Mouse (Mus musculus) midbrain, embryonic 16.5 days (tissue): Measurements from ENCODE around the gene Siae. TPM values are rescaled to one million over a fixed set of nuclear protein-coding genes. Genes with fewer than 3 reads are reported as not detected.

ENCODE experiments used
- ATAC-seq: fragments of 200-750 bp; cut with Nextera tagmentation; 2 replicates; pipeline ENCODE4 v1.8.0; 2017; ENCODE audit warnings: moderate TSS enrichment
- H3K27ac ChIP-seq: fragments of 300-500 bp; sonication (generic); 2 replicates; pipeline ENCODE4 v1.5.1; 2014; ENCODE audit warnings: mild to moderate bottlenecking, low read length, mixed read lengths
- H3K27me3 ChIP-seq: fragments of 300-500 bp; sonication (generic); 2 replicates; pipeline ENCODE4 v1.6.1; 2014; ENCODE audit warnings: low read depth, low read length, mixed read lengths; ENCODE audit not compliant: control insufficient read depth, insufficient read depth
- H3K36me3 ChIP-seq: fragments of 300-500 bp; sonication (generic); 2 replicates; pipeline ENCODE4 v1.6.1; 2014; ENCODE audit warnings: mild to moderate bottlenecking, low read length, moderate library complexity, mixed read lengths; ENCODE audit not compliant: control insufficient read depth, insufficient read depth
- H3K4me1 ChIP-seq: fragments of 300-500 bp; sonication (generic); 2 replicates; pipeline ENCODE4 v1.6.1; 2014; ENCODE audit warnings: mild to moderate bottlenecking, low read length, mixed read lengths; ENCODE audit not compliant: control insufficient read depth, insufficient read depth
- H3K4me2 ChIP-seq: fragments of 300-500 bp; sonication (generic); 2 replicates; pipeline ENCODE4 v1.6.1; 2014; ENCODE audit warnings: mild to moderate bottlenecking, low read length, mixed read lengths
- H3K4me3 ChIP-seq: fragments of 300-500 bp; sonication (generic); 2 replicates; pipeline ENCODE4 v1.5.1; 2014; ENCODE audit warnings: low read depth, mild to moderate bottlenecking, low read length, moderate library complexity, mixed read lengths
- H3K9ac ChIP-seq: fragments of 300-500 bp; sonication (generic); 2 replicates; pipeline ENCODE4 v1.6.1; 2014; ENCODE audit warnings: low read depth, low read length, mixed read lengths
- H3K9me3 ChIP-seq: fragments of 300-500 bp; sonication (generic); replicated peaks from 2 replicates; pipeline ENCODE4 v1.6.1; 2014; ENCODE audit warnings: mild to moderate bottlenecking, low read length, mixed read lengths; ENCODE audit not compliant: control insufficient read depth, poor library complexity, severe bottlenecking
- WGBS: fragments of 180-500 bp; shearing (Covaris S2); extraction: QIAGEN DNeasy Blood & Tissue Kit; methylation state at CpG from one replicate; pipeline ENCODE4 v1.1.7; 2014; 5-methylcytosine and 5-hydroxymethylcytosine counted together
- polyA plus RNA-seq: library from polyadenylated mRNA; unstranded; fragments of >200 nt; fragmentation: Nextera tagmentation; extraction: Ambion mirVana; gene quantifications from 2 replicates; pipeline ENCODE4 v1.2.1, GENCODE M21; 2015

Gene Siae
- polyA plus RNA-seq, 1 experiment from 2014 or later, result 13.8 TPM

DNA sequence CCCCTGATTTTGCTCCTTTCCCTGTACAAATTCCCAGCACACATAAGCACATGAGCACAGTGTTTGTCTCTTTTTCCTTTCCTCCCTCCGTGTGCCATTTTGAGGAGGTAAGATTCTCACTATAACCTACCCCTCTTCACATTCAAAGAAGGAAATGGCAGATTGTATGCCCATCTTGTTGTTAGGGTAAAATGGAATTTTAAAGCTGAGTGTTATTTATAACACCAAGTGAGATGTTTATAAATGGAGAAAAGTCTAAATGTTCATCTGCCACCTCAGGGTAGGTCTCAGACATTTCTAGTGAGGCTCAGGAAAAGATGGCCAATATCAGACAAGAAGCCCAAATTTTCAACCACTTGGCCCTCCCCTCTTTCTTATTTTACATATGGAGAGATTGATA is 69.0 kb downstream of the Siae start:
- ATAC-seq, result no peak
- WGBS, result 89% methylated on average over 1 of the region's 1 CpGs
- no peak overlapping the region for H3K4me3 ChIP-seq
- peak overlapping the region; percentile 93; the same call in 1 of the 2 replicates for H3K27ac ChIP-seq
- H3K4me2 ChIP-seq, result no peak overlapping the region
- no peaks in the 10 kb centered on the region for H3K9me3 ChIP-seq
- peaks cover 21% of the 10 kb centered on the region for H3K4me1 ChIP-seq
- H3K36me3 ChIP-seq, result no peaks in the 10 kb centered on the region
- H3K27me3 ChIP-seq, result no peaks in the 10 kb centered on the region
- H3K9ac ChIP-seq, result no peak overlapping the region

DNA sequence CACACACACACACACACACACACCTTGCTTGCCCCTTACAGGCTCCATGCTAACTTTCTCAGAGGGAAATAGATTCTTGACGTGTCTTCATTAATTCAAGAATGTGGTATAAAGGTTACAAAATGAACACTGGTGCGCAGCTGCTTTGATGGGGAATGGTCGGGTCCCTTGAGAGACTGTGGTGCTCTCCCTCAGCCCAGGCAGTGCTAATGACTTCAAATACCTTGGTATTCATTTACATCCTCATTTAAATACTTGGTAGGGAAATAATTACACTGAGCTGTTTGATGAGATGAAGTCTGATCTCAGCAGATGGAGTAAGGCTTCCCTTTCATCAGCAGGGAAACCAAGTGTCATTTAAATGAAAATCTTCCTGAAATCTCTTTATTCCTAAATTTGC is 69.6 kb downstream of the Siae start:
- peak overlapping the region; percentile 93 for H3K27ac ChIP-seq
- peaks cover 21% of the 10 kb centered on the region for H3K4me1 ChIP-seq
- 17% methylated on average over 3 of the region's 3 CpGs for WGBS
- H3K36me3 ChIP-seq, result no peaks in the 10 kb centered on the region
- no peaks in the 10 kb centered on the region for H3K9me3 ChIP-seq
- ATAC-seq, result peak; percentile 83
- no peak overlapping the region for H3K4me3 ChIP-seq
- peak overlapping the region; percentile 1; the same call in 1 of the 2 replicates for H3K9ac ChIP-seq
- no peaks in the 10 kb centered on the region for H3K27me3 ChIP-seq
- peak overlapping the region; percentile 46 for H3K4me2 ChIP-seq

DNA sequence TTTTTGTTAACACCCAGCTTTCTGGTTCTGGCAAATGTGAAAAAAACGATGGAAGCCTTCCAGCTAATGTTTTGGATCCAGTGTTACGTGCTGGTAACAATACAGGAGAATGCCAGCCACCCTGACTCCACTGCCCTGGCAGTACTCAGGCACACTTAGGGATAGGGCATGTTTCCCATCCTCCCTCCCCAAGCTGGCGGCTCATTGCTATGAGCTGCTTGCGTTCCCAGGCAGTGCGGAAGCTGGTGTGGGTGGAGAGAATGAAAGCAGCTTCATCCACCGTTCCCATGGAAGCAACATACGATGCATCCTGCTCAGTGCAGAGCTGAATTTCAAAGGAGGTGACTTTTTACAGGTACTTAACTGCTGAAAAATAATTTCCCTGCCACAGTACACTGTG is 70.1 kb downstream of the Siae start:
- peak overlapping the region; percentile 35 for H3K9ac ChIP-seq
- no peaks in the 10 kb centered on the region for H3K27me3 ChIP-seq
- peak overlapping the region; percentile 93 for H3K27ac ChIP-seq
- peaks cover 21% of the 10 kb centered on the region for H3K4me1 ChIP-seq
- WGBS, result 6% methylated on average over 7 of the region's 7 CpGs
- ATAC-seq, result peak; percentile 91
- no peak overlapping the region for H3K4me3 ChIP-seq
- H3K9me3 ChIP-seq, result no peaks in the 10 kb centered on the region
- no peaks in the 10 kb centered on the region for H3K36me3 ChIP-seq
- peak overlapping the region; percentile 46 for H3K4me2 ChIP-seq

DNA sequence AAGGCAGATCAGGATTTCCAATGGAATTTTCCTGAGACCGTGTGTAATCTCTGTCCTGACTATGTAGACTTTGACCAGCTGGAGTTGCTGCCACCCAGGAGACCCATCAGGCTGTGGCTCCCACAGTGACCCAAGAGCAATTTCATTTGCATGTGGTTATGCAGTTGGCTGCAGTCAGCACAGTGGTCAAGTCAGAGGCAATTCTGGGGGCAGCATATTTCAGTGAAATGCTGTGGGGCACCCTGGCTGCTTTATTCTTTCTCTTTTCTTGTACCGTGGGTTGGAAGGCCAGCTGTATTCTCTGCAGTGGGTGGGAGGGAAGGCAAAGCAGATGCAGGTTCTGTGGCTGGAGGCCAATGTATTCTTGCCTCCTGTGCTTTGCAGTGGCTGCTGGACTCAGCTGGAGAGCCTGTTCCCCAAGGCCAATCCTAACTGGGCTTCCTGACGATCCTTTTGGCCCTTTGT is 70.6 kb downstream of the Siae start:
- peak overlapping the region; percentile 93 for H3K27ac ChIP-seq
- no peak overlapping the region; the same call in 1 of the 2 replicates for H3K4me3 ChIP-seq
- ATAC-seq, result peak; percentile 62
- WGBS, result 7% methylated on average over 3 of the region's 3 CpGs
- H3K9ac ChIP-seq, result peak overlapping the region; percentile 35; the same call in 1 of the 2 replicates
- H3K36me3 ChIP-seq, result no peaks in the 10 kb centered on the region
- peak overlapping the region; percentile 46 for H3K4me2 ChIP-seq
- peaks cover 21% of the 10 kb centered on the region for H3K4me1 ChIP-seq
- no peaks in the 10 kb centered on the region for H3K27me3 ChIP-seq
- no peaks in the 10 kb centered on the region for H3K9me3 ChIP-seq

DNA sequence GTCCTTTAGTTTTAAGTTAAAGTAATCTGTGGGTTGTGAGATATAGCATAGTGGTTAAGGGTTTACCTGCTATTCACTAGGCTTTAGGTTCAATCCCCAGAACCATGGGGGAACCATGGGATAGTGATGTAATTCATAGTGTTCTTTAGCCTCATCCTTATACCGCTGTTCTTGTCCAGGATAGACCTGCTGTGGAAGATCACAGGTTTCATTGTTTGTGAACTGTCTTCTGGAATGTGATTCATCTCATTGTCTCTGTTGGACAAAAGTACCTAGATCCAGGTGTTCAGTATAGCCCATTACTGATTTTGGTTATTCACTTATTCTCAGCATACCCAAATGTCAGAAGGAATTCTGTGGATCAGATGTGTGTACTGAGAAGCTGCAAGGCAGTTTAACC is 71.8 kb downstream of the Siae start:
- peaks cover 21% of the 10 kb centered on the region for H3K4me1 ChIP-seq
- H3K27ac ChIP-seq, result no peak overlapping the region
- H3K4me2 ChIP-seq, result no peak overlapping the region
- H3K9ac ChIP-seq, result no peak overlapping the region
- no peaks in the 10 kb centered on the region for H3K9me3 ChIP-seq
- H3K27me3 ChIP-seq, result no peaks in the 10 kb centered on the region
- H3K36me3 ChIP-seq, result no peaks in the 10 kb centered on the region
- H3K4me3 ChIP-seq, result no peak overlapping the region
- WGBS, result 89% methylated on average over 1 of the region's 1 CpGs
- no peak for ATAC-seq

DNA sequence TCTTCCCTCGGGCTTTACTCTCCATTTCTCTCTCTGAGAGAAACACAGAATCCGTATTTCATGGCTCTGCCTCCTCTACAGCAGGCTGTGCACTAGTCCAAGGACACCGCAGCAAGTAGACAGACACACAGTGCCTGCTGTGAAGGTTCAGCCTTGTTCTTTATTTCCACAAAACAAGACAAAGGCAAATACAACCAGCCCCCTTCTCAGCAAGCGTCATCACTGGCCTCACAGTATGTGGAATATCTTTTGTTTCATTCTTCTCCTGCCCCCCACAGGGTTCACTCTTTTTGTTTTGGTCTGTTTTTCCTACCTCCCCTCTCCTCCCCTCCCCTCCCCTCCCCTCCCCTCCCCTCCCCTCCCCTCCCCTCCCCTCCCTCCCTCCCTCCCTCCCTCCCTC is 73.1 kb downstream of the Siae start:
- H3K4me3 ChIP-seq, result no peak overlapping the region
- 39% methylated on average over 4 of the region's 4 CpGs for WGBS
- H3K36me3 ChIP-seq, result no peaks in the 10 kb centered on the region
- ATAC-seq, result no peak
- no peaks in the 10 kb centered on the region for H3K27me3 ChIP-seq
- peaks cover 21% of the 10 kb centered on the region for H3K4me1 ChIP-seq
- H3K4me2 ChIP-seq, result no peak overlapping the region
- no peaks in the 10 kb centered on the region for H3K9me3 ChIP-seq
- H3K27ac ChIP-seq, result no peak overlapping the region
- H3K9ac ChIP-seq, result no peak overlapping the region

DNA sequence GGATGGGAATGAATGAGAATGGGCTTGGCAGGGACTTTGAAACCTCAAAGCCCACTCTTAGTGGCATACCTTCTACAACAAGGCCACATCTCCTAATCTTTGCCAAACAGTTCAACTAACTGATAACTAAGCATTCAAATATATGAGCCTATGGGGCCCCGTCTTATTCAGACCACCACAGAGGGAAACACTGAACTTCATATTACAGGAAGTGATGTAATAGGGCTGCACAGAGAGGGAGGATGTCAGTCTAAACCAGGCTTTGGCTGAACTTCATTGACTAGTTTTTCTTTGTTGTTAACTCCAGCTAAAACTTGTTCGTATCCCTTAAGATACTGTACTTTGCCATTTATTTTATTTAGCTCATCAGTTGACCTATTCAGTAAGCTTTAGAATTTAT is 74.4 kb downstream of the Siae start:
- Histone ChIP-seq H3K9ac (no peak overlapping the region), H3K27me3 (no peaks in the 10 kb centered on the region), H3K36me3 (no peaks in the 10 kb centered on the region), H3K4me2 (no peak overlapping the region), H3K4me3 (no peak overlapping the region), H3K9me3 (no peaks in the 10 kb centered on the region), H3K4me1 (peaks cover 18% of the 10 kb centered on the region), H3K27ac (no peak overlapping the region)
- ATAC-seq, result no peak
- 96% methylated on average over 2 of the region's 2 CpGs for WGBS

DNA sequence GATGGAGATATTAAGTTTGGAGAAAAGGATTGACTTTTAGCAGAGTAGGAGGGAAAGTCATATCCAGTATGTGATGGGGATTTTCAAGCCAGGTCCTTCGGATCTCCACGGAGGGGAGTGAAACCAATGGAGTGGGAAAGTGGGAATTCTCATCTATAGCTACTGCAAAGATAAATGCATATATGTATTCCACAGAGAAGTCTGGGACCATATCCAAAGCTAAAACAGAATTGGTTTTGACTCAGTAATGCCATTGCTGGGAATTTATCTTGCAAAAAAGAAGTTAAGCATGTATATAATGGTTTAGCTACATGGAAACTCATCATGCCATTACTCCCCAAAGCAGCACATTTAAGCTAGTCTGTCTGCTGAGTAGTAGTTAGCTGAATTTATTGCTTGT is 76.8 kb downstream of the Siae start:
- WGBS, result 93% methylated on average over 2 of the region's 2 CpGs
- Histone ChIP-seq H3K4me1 (no peaks in the 10 kb centered on the region), H3K27me3 (no peaks in the 10 kb centered on the region), H3K36me3 (no peaks in the 10 kb centered on the region), H3K4me3 (no peak overlapping the region), H3K9me3 (no peaks in the 10 kb centered on the region), H3K27ac (no peak overlapping the region), H3K9ac (no peak overlapping the region), H3K4me2 (no peak overlapping the region)
- no peak for ATAC-seq

DNA sequence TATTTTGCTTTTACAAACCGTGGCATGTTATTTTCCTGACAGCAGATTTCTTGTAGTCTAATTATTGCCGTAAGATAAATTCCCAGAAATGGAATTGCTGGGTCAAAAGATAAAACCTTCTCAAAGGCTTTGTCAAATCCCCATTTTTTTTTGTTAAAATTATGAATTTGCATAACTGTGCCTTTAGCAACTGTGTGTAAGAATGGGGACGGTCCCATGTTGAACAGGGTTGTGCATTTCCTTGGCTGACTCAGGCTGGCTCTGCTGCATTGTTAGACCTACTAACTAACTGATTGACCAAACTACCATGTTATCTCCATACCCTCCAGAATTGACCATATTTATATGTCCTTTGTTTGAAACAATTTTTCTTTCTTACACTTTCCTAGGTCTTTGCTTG is 78.8 kb downstream of the Siae start:
- no peaks in the 10 kb centered on the region for H3K4me1 ChIP-seq
- H3K27me3 ChIP-seq, result no peaks in the 10 kb centered on the region
- WGBS, result 82% methylated on average over 3 of the region's 3 CpGs
- ATAC-seq, result no peak
- H3K4me2 ChIP-seq, result no peak overlapping the region
- no peaks in the 10 kb centered on the region for H3K9me3 ChIP-seq
- H3K36me3 ChIP-seq, result no peaks in the 10 kb centered on the region
- no peak overlapping the region for H3K4me3 ChIP-seq
- H3K9ac ChIP-seq, result no peak overlapping the region
- H3K27ac ChIP-seq, result no peak overlapping the region
